Mouse (Mus musculus): Measurements from ENCODE around the gene Alg10b.

GRCm38 (mm10) chr15:90214913-90215312 lies 9.2 kb upstream of the Alg10b start:
- no peak for TF ChIP-seq POLR2A (IDR thresholded peaks at IDR 0.05; ENCODE audit: low read depth, low read length)
- TF ChIP-seq CTCF (IDR thresholded peaks at IDR 0.05; ENCODE audit: borderline replicate concordance, insufficient read depth, low read length), result no peak
